Mouse (Mus musculus) cerebellum, postnatal 36 days (tissue): ENCODE results near the gene Uhrf2.
"Not testable (repeated sequence)": the region's sequence is repeated elsewhere in the genome, so short reads cannot be mapped to it uniquely, and the experiment has no call there.

Source experiments
- DNase-seq, 2 experiments: peaks; one replicate each; pipeline ENCODE4 v3.0.0; 2021 to 2022; ENCODE audit warnings: mixed read lengths in 2 of 2

Gene Uhrf2

GRCm38 (mm10) chr19:30029894-30030635 lies at the start of gene Uhrf2:
Gene Uhrf2 (plus strand): TSS chr19:30030513.
- peak; percentile 94 to 97 for DNase-seq

- DNase-seq = no peak
Observed at GRCm38 (mm10) chr19:29984208-29985005, 45.9 kb upstream of the Uhrf2 start.

GRCm38 (mm10) chr19:29986464-29987091 lies 43.7 kb upstream of the Uhrf2 start:
- DNase-seq = no peak

- DNase-seq = no peak
Observed at GRCm38 (mm10) chr19:30000406-30001365, 29.6 kb upstream of the Uhrf2 start.

GRCm38 (mm10) chr19:30001550-30001949 lies 28.8 kb upstream of the Uhrf2 start:
- DNase-seq = no peak

- DNase-seq = no peak
Observed at GRCm38 (mm10) chr19:30003621-30004020, 26.7 kb upstream of the Uhrf2 start, which contains the start of gene Trpd52l3. Gene Trpd52l3 (plus strand): TSS chr19:30003790.

- DNase-seq = no peak
Observed at GRCm38 (mm10) chr19:30006371-30006770, 23.9 kb upstream of the Uhrf2 start.

- DNase-seq = no peak
Observed at GRCm38 (mm10) chr19:30010520-30011296, 19.6 kb upstream of the Uhrf2 start.

- no peak for DNase-seq
Observed at GRCm38 (mm10) chr19:30014331-30014730, 16.0 kb upstream of the Uhrf2 start.

GRCm38 (mm10) chr19:30016156-30016555 lies 14.2 kb upstream of the Uhrf2 start:
- DNase-seq = no peak

GRCm38 (mm10) chr19:30023419-30023818 lies 6.9 kb upstream of the Uhrf2 start:
- not testable (repeated sequence) for DNase-seq

GRCm38 (mm10) chr19:30029002-30029710 lies 1.2 kb upstream of the Uhrf2 start:
- DNase-seq = no peak

GRCm38 (mm10) chr19:30030636-30031467 lies 539 bp downstream of the Uhrf2 start:
- peak in 1 of 2 experiments; percentile 46 for DNase-seq

GRCm38 (mm10) chr19:30031468-30031931 lies 1.2 kb downstream of the Uhrf2 start:
- DNase-seq = no peak

GRCm38 (mm10) chr19:30032206-30032605 lies 1.9 kb downstream of the Uhrf2 start:
- DNase-seq = no peak

- no peak for DNase-seq
Observed at GRCm38 (mm10) chr19:30035361-30035760, 5.0 kb downstream of the Uhrf2 start.

- DNase-seq = no peak
Observed at GRCm38 (mm10) chr19:30043691-30044090, 13.4 kb downstream of the Uhrf2 start.

- DNase-seq = no peak
Observed at GRCm38 (mm10) chr19:30044630-30045029, 14.3 kb downstream of the Uhrf2 start.

- DNase-seq = no peak
Observed at GRCm38 (mm10) chr19:30045857-30046256, 15.5 kb downstream of the Uhrf2 start.

- DNase-seq = no peak
Observed at GRCm38 (mm10) chr19:30050584-30050983, 20.3 kb downstream of the Uhrf2 start.
